ENCODE assay signal across 8 mouse cellular contexts in genomic region chr7:122470370-122471280, GRCm38 (mm10).
A peak's percentile ranks its signal among the peaks of the same experiment; 100 is the strongest.
DNase-seq lines count a peak whose midpoint lies in the region; ATAC-seq lines count a peak whose summit lies in the region.

No protein-coding gene starts in this region.

- 0 out of 2 replicates have a peak, but pooled peaks cover 6% of the 10 kb centered on the region for H3K9me3 ChIP-seq in limb, embryonic 10.5 days (replicated peaks)

- DNase-seq in urinary bladder, adult 18-20 months (ENCODE audit: low spot score in 2 of 2), result peak; percentile 38 to 50
- no peak for DNase-seq in urinary bladder, postnatal 10 days (ENCODE audit: low spot score)
- peak; percentile 73 for DNase-seq in gastrocnemius, postnatal 10 days
- DNase-seq in kidney, adult 8-10 months, result peak; percentile 15 to 64
- peak; percentile 84 for DNase-seq in limb, embryonic 10.5 days (ENCODE audit: low spot score)
- peak; percentile 16 to 22 for DNase-seq in monocyte, adult 2 months (ENCODE audit: low read depth in 1 of 2, low spot score in 2 of 2)
- peak; percentile 44 to 53 for DNase-seq in spleen, postnatal 36 days (ENCODE audit: low spot score in 2 of 2)

- H3K4me3 ChIP-seq in limb, embryonic 10.5 days, result no peak overlapping the region

- no peak overlapping the region for H3K27ac ChIP-seq in limb, embryonic 10.5 days

- H3K27me3 ChIP-seq in limb, embryonic 10.5 days (ENCODE audit: low read depth, poor library complexity, severe bottlenecking), result no peaks in the 10 kb centered on the region

- no peaks in the 10 kb centered on the region for H3K36me3 ChIP-seq in limb, embryonic 10.5 days

- ATAC-seq in common myeloid progenitor, adult 5-6 weeks (replicated peaks; ENCODE audit: low read depth, poor library complexity, severe bottlenecking), result peak; percentile 73

- H3K4me1 ChIP-seq in limb, embryonic 10.5 days, result no peaks in the 10 kb centered on the region

- 60% methylated on average over 18 of the region's 18 CpGs for WGBS in limb, embryonic 10.5 days
